Mouse (Mus musculus): ENCODE results near the gene Gm6614. TPM values are rescaled to one million over a fixed set of nuclear protein-coding genes. Genes with fewer than 3 reads are reported as not detected.
"Not testable (repeated sequence)": the region's sequence is repeated elsewhere in the genome, so short reads cannot be mapped to it uniquely, and the experiment has no call there.

Gm6614 gene
- not detected for total RNA-seq (2021)
- long read RNA-seq, experiment 1 = 0 reads
- long read RNA-seq, experiment 2 = 0 reads

DNA sequence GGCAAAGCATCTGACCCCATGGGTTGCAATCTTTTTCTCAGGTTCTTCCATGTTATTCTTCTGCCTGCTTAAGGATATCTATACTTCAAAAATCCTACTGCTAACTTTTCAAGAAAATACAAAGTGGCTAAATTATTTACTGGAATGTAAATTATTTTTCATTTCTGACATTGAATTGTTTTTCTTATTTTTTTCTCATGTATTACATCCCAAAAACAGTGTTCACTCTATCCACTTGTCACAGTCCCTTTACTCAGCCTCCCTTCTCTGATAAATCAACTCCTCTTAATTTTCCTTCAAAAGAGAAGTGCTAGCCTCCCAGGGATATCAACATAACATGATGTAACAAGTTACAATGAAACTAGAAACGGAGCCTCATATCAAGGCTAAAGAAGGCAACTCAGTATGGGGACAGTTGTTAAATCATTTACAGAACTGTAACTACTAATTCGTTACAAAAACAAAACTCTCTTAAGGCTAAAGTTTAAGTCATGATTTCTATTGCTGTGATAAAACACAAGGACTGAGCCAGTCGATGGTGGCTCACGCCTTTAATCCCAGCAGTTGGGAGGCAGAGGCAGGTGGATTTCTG, at the start of gene Gm6614:
Gene Gm6614 (minus strand): TSS at position 51 of the 592 bp plus-strand sequence.
- no peak for DNase-seq (ENCODE audit: low spot score in 2 of 2)

DNA sequence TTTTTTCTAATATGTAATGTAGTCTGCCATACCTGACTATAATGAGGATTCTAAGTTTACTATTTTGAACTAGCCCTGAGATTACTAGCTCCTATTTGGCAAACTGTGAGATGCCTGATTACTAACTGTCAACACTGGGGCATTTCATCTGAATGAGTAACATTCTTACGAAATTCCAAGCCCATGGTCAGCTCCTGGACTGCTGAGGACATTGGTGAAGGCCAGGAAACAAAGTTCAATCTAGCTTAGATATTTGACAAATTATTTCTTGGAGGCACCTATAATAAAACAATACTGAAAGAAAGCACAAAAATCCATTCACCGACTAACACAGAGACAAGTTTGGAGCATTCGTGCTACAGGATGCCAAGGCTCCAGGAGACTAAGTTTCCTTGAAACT, 47.1 kb upstream of the Gm6614 start:
- not testable (repeated sequence) for DNase-seq (ENCODE audit: low spot score in 2 of 2)

DNA sequence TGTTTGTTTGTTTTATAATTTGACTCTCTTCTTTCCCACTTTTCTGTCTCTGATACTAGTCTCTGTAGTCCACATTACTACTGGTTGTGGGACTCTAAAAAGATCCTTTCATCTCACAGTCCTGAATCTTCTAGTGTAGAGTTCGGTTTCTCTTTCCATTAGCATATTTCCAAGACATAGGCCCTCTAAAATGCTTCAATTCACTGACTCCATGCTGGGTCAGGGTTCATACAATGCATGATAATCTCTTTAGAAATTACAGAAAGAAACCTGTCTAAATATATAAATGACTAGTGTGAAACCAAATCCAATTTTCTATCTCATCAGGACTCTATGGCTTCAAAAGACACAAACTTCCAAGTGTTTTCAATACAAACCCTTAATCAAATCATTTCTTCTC, 36.5 kb upstream of the Gm6614 start:
- DNase-seq (ENCODE audit: low spot score in 2 of 2) = no peak

DNA sequence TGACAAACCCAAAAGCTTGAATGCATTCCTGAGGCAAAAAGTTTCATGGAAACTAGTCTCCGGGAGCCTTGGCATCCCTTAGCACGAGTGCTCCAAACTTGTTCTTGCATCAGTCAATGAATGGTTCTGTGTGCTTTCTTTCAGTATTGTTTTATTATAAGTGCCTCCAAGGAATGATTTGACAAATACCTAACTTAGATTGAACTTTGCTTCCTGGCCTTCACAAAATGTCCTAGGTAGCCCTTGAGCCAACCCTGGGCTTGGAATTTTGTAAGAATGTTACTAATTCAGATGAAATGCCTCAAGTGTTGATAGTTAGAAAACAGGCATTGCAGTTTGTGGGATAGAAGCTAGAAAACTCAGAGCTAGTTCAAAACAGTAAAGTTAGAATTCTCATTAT, 34.5 kb upstream of the Gm6614 start:
- DNase-seq (ENCODE audit: low spot score in 2 of 2) = no peak

DNA sequence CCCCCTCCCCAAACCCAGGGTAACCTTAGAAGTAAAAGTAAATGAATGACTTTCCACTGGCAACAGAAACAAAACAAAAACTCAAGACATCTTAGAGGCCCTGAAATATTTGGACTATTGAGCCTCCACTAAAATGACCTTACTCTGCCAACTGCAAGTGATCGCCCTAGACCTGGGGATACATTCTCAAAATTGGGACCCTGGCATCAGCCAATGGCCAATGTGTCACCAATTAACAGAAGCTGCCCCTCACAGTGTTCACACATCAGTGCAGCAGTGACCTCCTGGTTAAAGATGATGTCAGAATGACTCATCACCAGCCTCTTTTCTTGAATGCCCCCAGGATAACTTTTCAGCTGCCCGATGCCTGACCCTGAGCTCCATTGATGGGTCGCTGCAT, 30.7 kb upstream of the Gm6614 start:
- no peak for DNase-seq (ENCODE audit: low spot score in 2 of 2)

DNA sequence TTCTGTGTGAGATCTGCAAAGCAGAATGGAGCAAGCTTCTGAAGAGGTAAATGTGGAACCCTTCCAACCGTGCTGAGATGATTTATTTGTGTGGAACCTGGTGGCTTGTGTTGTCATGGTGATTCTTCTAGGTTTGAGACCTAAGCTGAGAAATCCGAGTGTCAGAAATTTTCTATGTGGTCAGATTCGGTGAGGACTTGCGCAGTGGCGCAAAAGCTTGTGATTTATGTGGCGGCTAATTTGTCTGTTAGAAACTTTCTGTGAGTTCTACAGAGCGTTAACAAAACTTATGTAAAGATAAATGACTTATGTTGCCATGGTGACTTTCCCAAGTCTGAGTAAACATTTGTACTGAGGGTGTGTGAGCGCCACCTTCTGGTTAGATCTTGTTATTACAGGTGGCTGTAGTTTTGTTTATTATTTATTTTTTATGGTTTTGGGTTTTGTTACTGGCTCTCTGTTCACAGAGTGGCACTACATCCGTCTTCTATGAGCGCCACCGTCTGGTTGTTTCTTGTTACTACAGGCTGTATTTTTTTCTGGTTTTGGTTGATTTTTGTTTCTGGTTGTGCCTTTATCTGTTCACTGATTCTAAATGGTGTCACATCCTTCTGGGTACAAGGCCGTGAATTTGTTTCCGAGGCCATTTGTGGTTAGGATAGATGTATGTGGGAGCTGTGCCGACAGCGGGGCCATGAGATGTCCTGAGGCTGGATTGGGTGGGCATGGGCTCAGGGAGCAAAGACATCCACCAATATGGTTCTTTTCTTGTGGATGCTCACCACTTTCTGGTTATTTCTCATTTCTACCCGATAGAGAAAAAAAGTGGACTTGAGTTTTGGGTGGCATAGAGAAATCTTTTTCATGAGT, 29.3 kb upstream of the Gm6614 start:
- DNase-seq (ENCODE audit: low spot score in 2 of 2) = peak in 1 of 2 experiments; percentile 12

DNA sequence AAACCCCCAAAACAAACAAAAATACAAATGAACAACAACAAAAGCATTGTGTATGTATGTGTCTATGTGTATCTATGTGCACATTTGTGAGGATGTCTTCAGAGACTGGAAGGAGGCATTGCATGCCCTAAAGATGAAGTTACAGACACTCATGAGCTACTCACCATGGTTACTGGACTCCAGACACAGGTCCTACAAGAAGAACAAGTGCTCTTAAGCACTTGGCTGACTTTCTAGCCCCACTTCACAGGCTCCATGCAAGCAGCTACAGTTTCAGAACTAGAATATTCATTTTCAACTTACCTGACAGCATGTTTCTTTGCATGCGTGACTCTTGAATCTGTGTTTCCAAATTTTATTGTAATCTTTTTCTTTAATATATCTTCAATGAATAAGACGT, 24.6 kb upstream of the Gm6614 start:
- no peak for DNase-seq (ENCODE audit: low spot score in 2 of 2)

DNA sequence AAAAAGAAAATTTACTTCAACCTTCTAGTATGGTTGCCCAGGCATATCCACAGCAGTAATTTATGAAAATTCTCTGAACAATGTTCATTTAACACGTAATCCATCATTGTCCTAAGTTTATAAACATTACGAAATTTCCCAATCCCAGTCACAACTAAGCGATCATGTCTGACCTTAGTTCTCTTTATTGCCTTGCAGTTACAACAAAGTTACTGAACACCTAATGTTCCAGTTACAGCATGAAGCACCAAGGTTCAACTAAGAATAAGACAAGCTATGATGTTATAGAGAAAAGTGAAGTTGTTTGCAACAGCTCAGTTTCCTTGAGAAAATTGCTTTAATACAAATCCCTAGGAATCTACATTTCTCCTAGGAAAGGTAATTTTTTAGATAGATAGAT, 10.5 kb upstream of the Gm6614 start:
- no peak for DNase-seq (ENCODE audit: low spot score in 2 of 2)

DNA sequence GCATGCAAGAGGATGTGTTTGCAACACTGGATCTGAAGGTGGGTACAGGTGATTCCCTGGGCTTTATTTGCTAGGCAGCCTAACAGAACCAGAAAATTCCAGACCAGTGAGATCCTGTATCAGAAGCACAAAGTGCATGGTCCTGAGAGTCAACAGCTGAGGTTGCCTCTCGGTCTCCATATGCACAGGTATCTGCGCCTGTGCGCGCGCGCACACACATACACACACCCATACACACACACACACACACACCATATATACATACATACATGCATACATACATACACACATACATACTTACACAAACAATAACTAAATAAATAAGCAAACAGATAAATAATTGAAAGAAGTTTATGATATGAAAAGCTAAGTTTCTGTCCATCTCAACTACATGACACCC, 24.4 kb downstream of the Gm6614 start:
- no peak for DNase-seq (ENCODE audit: low spot score in 2 of 2)

DNA sequence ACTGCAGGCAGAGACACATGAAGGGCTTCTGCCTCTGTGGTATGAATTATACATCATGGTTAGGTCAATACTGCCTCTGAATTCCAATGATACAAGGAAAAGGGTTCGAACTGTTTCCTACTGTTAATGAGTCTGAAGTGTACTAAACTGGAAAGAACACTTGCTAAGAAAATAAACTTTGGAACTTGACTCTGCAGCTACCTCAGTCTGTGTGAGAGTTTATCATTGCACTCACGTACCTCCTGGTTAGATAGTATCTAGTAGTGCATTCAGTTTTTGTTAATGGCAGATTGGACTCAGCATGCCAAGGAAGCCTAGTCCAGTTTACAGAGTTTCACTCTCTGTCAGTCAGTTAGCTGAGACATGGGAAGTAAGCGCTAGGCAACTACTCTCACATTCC, 26.6 kb downstream of the Gm6614 start:
- no peak for DNase-seq (ENCODE audit: low spot score in 2 of 2)

DNA sequence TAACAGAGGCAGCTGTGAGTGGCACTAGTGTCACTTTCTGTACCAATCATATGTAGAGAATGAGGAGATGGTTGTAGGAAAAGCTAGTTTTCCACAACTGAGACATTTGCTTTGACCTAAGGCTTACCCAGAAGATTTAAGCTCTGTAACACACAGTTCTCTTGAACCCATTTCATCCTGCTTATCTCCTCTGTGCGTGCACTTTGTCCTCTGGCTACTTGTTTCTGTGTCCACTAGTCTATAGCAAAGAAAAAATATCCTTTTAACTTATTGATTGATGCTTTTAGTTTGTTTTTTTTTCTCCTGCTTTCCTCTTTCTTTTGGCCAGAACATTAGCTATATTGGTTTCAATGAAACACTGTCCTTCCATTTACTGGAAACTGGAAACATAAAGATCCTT, 48.8 kb downstream of the Gm6614 start:
- DNase-seq (ENCODE audit: low spot score in 2 of 2) = no peak

DNA sequence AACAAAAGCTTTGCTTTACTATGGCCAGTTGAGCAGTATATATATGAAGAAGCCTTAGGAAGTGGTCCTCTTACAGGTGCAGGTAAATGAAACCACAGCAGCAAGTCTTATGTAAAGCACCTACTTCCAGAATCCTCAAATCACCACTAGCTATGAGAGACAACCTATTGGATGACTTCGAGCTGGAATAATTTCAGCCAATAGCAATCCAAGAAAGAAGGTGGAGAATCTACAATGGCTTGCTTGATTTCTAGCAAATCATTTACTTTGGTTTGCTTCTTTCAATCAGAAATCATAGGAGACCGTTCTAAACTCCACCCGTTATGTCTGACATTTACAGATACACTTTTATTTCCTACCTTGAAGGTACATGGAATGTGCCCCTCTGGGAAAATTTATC, 49.4 kb downstream of the Gm6614 start:
- DNase-seq (ENCODE audit: low spot score in 2 of 2) = no peak

DNA sequence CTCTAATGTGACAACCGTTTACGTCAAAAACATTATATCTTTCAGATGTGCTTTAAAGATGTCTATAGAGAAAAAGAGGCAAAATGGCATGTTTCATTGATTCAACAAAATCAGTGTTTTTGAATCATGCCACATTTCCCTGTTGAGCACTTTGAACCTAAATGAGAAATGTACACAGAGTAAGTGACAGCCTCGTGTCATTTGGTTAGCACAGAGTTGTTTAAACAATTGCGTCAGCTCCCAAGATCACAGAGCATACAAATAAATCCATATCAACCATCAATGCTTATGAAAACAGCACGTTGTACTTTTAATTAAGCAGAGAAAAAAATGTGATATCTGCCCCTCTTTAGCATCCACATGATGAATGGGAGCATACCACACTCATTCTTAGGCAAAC, 50.7 kb downstream of the Gm6614 start:
- DNase-seq (ENCODE audit: low spot score in 2 of 2) = no peak

DNA sequence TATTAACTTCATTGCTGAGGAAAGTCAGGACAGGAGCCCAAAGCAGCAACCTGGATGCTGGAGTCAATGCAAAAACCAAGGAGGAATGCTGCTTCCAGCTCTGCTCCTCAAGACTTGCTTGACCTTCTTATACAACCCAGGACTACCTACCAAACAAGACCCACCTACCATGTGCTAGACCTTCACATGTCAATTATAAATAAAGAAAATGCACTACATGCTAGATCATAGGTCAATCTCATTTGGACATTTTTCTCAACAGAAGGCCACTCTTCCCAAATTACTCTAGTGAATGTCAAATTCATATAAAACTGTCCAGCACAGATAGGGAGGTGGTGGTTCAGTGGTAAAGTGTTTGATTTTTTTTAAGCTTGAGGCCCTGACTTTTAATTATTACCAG, 64.4 kb downstream of the Gm6614 start, which contains the start of gene Slco1a1:
Gene Slco1a1 (minus strand): TSS at position 101 of the 400 bp plus-strand sequence.
- DNase-seq (ENCODE audit: low spot score in 2 of 2) = no peak

DNA sequence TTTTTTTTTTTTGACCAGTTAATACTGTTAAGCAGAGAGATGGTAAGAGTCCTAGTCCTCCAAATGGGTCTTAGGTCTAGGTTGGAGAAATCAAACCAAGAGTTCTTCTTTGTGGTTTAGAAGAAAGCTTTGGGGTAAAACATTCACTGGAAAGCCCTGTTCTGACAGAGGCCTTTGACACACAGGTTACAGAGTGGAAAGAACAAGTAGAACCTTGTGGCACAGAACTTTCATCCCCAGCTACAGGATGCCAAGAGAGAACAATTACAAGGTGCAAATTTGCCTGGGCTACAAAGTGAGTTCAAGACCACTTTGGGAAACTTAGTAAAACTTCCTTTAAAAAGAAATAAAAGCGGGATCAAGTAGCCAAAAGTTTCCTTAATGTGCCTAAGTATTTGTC, 70.8 kb downstream of the Gm6614 start:
- DNase-seq (ENCODE audit: low spot score in 2 of 2) = no peak

Other genes with a start within 250 kb of the Gm6614 start
- gene Gm5724, start 237.6 kb downstream of the Gm6614 start, total RNA-seq (2021) = not detected
- gene Slco1a4, start 155.2 kb downstream of the Gm6614 start, total RNA-seq (2021) = under 1 TPM; 0.21 to 0.32 TPM
- not detected for gene Slco1a1, start 64.5 kb downstream of the Gm6614 start, total RNA-seq (2021)
- 1 to 10 TPM in 1 of 2 experiments, under 1 TPM in 1; 0.71 to 1.6 TPM for gene Slco1a6, start 197.1 kb upstream of the Gm6614 start, total RNA-seq (2021)

All from gastrocnemius, postnatal 4 days (tissue).